Mouse (Mus musculus) heart, adult 11 months (tissue): ENCODE measurements at regions not wholly inside any gene's neighbourhood (a gene's known extent, or its start where the extent isn't known, plus 50 kb on each side); places are given as distances from the start of the nearest gene placed in this dataset.
"Not testable (repeated sequence)": the region's sequence is repeated elsewhere in the genome, so short reads cannot be mapped to it uniquely, and the experiment has no call there.

ENCODE experiments used
- DNase-seq: peaks from one replicate; pipeline ENCODE4 v3.0.0; 2022

DNA sequence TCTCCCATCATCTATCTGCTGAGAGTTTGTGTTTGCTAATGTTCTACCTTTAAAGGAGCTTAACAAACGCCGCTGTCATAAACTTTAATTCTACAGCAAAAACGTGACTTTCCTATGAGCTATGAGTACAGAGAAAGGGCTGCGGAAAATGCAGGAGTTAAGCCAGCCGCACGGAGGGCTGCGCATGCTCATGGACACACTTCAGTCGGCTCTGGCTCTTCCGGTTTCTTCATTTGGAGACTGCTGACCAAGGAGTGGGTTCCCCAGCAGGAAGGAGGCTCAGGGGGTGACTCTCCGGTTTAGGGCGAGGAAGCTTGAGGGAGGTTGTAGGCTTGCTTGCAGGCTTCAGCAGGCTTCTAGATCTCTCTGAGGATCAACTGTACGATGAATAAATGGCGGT, 59.3 kb downstream of the Sox2 start:
- DNase-seq: no peak

DNA sequence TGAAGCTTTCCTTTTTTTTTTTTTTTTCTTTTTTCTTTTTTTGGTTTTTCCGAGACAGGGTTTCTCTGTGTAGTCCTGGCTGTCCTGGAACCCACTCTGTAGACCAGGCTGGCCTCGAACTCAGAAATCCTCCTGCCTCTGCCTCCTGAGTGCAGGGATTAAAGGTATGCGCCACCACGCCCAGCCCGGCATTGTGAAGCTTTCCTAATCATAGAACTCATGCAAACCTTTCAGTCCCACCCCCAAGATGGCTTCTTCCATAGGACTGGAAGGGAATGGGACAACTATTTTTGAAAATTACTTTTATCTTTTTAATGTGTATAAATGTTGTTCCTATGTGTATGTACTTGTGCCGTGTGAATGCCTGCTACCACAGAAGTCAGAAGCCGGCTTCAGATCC, 61.9 kb downstream of the Sox2 start:
- not testable (repeated sequence) for DNase-seq

DNA sequence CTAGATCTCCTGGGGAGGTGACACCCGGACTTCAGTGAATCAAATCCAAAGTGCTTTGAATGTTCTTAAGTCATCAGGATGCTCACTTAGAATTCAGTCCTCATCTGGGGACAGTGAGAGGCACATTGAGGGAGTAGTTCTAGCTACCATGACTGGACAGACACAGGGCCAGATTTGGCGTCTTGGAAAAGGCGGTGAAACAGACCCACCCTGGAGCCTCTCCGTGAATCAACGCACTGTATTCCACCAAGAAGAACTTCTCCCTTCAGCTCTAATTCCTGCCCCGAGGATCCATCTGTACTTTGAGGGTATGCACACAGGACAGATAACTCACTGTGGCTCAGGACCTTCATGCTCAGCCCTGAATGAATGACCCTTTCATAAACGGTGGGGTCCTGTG, 72.3 kb downstream of the Sox2 start:
- no peak for DNase-seq

DNA sequence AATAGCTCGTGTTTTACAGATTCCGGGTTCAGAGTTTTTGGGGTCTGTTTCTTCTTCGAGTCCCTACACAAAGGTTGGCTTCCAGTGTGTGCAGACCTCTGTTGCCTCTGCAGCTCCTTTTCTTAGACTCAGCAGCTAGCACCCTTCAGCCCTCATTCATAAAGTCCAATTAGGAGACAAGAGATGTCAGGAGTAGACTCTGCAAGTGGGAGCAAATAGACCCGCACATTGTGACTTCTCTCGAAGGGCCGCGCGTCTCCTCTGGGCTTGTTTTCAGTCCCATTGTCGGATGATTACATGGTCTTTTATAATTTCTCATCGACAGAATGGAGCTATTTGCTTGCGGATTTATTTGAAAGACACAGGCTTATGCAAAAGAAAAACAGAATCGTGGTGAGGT, 76.8 kb downstream of the Sox2 start:
- DNase-seq: no peak

DNA sequence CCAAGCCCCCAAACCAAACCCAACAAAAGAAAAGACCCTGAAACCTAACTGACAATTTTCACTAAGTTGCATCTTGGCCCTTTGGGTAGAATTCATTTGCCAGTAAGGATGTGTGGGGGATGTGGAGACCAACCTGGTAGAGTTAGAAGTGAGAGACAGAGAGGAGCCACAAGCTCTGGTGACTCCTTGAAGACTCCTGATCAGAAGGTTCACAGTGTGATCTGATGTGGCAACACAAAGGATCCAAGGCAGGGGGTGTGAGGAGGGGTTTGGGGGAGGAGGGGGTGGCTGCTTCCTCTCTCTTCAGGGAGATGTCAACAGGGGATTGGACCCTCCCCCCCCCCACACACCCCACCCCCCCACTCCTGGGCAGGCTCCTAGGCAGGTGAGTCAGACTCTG, 78.1 kb downstream of the Sox2 start:
- DNase-seq: no peak

DNA sequence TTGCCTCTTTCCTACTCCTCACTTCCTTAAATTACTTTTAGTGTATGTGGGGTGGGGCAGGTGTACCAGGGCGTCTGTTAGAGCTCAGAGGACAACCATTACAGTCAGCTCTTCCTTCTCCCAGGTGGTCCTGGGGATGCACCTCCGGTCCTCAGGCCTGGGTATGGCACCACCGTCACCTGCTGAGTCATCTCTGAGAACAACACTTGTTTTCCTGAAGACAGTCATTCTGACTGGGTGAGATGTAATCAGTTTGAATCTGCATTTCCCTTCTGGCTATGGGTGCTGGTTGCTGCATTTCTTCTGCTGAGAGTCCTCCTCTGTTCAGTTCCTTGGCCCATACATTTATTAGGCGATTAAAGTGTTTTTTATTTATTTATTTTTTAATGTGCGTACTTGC, 84.8 kb downstream of the Sox2 start:
- no peak for DNase-seq

DNA sequence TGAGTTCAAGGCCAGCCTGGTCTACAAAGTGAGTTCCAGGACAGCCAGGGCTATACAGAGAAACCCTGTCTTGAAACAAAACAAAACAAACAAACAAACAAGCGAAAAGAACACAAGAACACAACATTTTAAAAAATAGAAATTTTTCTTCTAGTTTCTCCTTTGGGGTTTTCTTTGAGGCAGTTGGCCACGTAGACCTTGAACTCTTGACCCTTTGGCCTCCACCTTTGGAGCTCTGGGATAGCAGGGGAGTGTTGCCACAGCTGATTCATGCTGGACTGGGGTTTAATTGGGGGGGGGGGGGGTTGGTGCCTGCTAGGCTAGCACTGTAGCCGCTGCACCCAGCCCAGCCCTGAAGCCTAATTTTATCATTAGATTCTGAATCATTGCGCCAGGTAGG, 87.8 kb downstream of the Sox2 start:
- no peak for DNase-seq

DNA sequence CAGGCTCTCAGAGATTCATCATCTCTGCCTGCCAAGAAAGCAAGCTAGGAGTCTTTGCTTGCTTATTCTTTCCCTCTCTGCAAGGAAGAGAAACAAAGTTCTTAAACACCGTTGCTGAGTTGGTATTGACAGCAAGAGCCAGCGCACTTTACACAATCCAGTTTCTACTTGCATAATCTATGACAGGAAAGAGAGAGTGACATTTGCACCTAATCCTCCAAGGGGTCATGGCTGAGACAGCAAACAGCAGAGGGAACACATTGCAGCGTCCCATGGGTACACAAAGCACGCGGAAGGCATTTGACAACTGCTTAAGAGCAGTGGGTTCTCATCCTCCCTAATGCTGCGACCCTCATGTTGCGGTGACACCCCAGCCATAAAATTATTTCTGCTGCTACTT, 88.7 kb downstream of the Sox2 start:
- DNase-seq: no peak

DNA sequence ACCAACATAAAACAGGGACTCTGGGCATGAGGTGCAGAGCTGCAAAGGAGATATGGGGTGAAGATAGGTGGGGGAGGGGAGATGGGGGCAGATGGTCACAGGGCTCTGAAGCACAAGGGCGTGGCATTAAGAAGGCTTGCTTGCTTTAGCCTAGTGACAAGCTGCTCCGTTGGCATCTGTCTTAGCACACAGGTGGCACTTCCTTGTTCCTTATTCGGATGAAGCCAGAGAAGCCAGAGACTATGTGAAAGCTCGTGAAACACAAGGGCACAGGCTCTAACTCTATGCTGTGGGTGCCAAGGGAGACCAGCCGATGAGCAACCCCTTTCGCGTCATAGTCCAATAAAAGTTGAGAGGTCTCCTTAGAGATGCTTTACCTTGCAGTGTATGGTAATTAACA, 89.5 kb downstream of the Sox2 start:
- no peak for DNase-seq

DNA sequence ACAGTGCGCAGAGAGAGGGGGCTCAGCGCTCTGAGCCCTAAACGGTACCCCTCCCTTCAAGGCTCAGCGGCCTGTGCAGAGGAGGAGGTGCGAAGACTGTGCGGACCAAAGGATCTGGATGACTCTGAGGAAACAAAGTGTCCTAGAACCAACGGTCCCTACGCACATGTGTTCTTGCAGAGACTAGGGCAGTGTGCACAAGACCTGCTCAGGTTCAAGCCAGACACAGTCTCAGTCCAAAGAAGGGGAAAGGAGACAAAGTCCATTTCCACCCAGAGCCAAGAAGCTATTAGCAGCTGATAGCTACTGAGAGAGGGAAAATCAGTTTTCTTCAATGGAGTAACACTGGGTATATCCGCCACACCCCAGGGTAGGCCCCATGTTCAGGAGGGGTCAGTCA, 89.9 kb downstream of the Sox2 start:
- no peak for DNase-seq

DNA sequence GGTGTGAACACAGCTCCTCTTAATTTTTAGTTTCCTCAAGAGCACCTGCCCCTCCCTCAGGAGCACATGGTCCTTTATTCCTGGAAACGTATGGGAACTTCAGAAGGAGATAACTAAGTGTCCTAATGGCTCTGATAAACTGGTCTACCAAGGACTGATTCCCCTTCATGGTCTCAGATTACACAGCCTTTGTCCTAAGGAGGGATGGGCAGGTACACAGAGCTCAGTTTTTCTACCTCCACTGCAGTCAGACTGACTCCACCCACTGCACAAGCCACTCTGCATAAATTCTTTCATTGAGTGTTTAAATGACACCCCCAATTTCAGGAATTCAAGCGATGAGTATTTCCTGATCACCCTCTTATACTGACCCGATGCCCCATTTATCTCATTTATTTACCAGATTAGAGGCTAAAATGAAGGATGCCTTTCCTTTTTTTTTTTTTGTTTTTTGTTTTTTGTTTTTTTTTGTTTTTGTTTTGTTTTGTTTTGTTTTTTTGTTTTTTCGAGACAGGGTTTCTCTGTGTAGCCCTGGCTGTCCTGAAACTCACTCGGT, 95.1 kb downstream of the Sox2 start:
- no peak for DNase-seq

DNA sequence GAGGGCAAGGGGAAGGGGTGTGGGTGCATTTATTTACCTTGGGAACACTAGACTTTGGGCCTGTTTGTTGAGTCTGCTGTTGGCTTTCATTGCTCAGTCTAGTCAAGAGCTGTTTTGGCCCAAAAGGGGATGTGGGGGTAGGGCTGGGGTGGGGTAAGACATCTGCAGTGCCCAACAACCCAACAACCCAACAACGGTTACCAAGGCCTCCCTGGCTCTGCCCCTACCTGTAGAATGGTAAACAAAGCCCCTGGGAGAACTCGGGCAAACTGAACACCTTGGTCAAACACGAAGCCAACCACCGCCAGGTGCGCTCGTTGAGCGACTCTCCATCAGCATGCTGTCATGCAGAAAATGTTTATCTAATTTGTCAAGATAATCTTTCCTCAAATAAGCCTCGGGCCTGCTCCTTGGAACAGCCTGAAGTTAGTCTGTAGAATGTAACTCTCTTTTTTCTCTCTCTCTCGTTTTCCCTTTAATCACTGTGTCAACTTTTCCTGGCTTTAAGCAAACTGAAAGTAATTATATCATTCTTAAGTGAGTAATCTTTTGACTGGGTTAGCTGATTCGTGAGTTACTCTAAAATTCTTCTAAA, 97.4 kb downstream of the Sox2 start:
- no peak for DNase-seq

DNA sequence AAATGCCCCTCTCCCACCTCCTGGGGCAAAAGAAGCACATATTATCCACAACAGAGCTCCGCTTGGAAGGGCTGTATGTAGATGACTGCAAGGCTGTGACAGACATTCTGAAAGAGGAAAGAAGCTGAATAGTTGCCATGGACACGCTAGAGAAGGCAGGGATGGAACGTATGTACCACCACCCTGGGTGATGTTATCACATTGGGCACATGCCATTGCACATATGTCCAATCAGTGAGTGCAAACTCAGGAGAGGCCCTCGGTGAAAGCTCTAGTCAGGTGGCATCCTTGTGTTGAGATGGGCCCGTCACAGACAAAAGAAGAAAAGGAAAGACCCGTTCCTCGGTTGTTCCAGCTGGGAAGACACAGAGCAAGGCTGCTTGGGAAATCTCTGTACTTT, 99.8 kb downstream of the Sox2 start:
- DNase-seq: no peak

DNA sequence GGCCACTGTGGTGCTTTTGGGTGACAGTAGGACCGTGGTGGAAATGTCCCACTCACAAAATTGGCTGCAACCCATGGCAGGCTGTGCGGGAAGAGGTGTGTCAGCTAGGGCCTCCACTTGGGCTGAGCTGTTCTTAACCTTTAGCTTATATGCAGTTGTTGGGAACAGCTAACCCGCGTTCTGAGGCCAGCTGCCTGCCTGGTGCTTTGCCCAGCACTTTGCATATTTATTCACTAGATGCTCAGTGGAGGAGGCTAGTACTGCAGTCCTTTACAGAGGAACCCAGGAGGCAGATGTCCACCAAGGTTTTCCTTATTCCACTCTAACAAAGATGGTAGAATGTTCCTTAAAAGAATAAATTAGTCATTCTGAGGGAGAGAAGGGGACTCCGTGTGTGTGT, 101.3 kb downstream of the Sox2 start:
- no peak for DNase-seq

DNA sequence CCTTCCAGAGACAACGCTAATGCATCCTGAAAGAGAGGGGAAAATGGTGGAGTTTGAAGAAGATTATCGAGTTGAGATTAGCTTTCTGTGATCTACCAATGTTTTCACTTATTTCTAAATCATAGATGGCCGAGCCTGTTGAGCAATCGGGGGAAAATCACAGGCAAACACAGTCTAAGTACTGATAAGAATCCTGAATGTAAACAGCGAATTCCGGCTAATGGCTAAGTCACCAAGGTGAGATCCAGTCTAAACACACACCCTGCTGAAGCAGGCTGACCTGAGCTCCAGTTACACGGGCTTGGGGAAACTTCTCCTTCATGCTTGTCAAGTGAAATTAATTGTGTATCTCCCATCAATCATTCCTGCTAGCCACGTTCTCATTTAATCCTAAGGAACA, 103.4 kb downstream of the Sox2 start:
- no peak for DNase-seq

DNA sequence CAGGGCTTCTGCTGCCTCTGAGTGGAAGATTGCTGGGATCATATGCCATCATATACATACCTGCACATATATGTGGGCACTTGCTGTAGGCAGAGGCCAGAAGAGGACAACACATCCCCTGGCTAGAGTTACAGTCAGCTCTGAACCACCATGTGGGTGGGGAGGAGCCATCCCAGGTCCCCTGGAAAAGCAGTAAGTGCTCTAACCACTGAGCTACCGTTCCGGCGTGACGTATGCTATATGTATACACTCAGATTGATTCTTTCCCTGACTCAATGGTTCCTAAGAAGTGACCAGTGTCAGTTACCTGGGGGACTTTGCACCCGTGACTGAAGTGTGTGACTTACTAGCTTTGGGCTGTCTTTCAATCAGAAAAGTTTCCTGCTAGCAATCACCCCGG, 104.6 kb downstream of the Sox2 start:
- DNase-seq: no peak

DNA sequence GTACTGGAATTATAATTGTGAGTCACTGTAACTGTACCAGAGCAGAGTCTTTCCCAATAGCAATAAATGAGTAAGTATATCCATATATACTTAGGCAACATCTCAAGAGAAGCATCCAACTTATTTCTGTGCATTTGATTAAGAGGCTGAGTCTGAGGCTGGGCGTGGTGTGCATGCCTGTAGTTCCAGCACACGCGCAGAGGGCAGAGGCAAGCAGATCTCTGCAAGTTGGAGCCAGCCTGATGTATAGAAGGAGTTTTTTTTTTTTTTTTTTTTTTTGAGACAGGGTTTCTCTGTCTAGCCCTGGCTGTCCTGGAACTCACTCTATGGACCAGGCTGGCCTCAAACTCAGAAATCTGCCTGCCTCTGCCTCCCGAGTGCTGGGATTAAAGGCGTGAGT, 105.1 kb downstream of the Sox2 start:
- DNase-seq: not testable (repeated sequence)

DNA sequence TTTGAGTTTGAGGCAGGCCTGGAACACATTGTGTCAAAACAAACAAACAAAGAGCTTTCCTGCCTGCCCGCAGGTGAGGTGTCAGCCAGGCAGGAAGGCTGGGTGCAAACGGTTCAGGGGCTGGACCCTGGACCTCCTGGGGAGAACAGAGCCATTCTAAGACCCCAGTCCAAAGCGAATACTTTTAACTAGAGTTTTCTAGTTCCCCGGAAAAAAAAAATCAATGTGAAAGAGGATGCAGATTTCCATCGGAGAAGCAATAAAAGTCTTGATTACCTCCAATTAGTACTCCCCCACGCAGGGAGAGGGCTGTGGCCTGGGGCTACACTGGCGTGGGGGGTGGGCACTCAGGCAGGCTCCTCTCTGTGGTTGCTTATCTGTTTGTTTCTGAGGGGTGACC, 106.4 kb downstream of the Sox2 start:
- DNase-seq: no peak

DNA sequence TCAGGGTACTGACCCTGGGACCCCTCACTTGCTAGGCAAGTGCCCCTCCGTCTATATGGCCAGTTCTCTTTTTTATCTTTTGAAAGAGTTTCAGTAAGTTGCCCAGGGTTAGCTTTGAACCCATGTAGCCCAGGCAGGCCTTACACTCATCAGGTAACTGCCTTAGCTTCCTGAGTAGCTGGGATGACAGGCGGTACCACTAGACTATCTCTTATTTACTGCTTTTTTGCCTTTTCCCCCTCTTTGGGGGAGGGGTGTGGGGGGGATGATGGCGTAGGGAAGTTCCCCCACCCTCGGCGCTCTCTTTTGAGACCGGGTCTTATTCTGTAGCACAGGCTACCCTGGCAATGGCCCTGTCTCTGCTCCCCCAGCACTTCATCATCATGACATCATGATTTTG, 106.9 kb downstream of the Sox2 start:
- DNase-seq: no peak

DNA sequence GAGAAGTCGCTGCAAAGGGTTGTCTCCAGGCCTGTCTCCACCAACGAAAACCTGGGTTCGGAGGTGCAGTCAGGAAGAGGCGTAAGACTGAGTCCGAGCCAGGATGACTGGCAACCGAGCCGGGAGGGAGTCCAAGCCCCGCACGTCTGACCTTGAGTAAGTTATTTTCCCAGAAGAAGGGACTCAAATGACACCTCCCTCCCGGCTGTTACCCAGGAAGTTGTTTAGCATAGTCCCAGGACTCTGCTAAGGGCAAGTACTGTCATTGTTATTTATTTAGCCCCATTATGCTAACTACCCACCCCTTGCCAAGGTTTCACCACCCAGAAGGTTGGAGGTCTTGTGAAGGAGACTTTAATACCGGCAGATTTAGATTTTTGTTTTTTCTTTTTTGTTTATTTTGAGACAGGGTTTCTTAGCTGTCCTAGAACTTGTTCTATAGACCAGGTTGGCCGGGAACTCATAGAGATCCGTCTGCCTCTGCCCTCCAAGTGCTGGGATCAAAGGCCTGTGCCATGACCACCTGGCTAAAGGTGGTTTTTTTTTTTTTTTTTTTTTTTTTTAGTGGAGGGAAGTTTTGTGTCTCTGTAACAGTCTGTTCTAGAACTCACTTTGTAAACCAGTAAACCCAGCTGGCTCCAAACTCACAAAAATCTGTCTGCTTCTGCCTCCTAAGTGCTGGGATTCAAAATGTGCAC, 107.8 kb downstream of the Sox2 start:
- DNase-seq: no peak

DNA sequence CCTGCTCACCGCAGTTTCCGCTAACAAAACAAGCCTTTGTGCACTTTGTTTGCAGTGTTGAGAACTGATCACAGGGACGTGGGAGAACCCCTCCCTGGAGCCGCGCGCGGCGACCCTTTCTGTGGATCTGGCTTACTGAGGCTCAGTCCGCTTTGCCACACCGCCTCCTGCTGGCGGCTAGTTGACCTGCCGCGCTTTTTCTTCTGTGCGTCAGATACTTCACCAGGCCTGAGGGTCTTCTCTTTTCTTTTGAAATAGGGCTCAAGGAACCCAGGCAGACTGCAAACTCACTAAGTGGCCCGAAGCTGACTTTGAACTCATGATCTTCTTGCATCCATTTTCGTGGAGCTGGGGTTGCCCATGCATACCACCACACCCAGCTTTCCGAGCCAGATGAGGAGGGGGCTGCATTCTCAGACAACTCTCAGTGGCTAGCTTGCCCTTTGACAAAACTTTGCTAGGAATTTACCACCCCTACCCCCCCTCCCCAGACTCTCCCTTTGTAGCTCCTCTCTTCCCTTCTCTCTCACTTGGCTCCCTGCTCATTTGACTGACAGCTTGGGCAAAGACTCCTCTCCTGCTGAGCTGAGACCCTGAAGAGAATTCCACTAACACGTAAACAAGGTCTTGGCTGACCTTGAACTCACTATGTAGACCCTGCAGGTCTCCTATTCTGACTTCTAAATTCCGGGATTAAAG, 109.9 kb downstream of the Sox2 start:
- DNase-seq: no peak

DNA sequence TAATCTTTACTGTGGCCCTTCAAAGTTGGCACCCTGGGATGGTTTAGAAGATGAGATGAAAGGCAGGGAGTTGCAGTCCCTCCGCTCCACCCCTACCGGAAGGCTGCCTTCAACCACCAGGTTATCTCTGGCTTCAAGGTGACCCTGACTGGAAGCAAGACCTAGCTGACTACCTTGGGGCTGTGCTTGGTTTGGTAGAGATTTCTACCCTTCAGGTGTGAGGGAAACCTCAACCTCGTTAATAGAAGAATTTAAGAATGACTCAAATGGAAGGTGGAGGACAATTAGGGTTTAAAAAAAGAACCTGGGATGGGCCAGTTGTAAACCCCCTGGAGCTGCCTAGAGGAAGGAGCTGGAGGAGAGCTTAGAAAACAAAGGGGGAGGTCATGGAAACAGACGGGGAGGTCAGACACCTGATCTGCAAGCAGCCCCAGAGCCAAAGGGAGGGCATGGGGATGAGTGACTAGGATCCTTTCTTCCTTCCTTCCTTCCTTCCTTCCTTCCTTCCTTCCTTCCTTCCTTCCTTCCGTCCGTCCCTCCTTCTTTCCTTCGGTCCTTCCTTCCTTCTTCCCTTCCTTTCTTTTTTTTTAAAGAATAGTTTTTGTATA, 111.1 kb downstream of the Sox2 start:
- DNase-seq: no peak

DNA sequence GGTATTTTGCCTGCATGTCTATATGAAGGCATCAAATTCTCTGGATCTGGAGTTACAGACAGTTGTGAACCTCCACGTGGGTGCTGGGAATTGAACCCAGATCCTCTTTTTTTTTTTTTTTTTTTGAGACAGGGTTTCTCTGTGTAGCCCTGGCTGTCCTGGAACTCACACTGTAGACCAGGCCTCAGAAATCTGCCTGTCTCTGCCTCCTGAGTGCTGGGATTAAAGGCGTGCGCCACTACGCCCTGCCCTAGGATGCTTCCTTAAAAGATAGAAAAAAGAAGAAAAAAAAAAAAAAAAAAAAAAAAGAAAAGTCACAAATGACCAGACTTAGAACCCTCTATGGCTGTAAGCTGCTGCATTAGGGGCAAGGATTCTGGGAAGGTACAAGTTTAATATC, 111.6 kb downstream of the Sox2 start:
- no peak for DNase-seq

DNA sequence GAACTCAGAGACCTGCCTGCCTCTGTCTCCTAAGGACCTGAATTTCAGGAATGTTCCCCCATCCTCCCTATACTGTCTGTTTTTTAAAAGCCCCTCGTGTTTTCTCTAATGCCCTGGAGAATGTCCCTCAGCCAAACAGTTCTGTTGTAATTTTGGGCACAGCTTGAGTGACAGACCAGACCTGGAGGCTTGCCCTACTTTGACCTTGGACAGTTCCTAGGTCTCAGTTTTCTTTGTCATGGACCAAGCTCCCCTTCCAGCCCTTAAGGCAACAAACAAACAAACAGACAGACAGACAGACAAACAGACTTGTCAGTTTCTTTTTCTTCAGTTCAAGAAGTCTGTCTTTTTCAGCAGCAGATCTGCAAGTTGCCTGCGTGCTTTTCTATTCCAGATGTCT, 114.4 kb downstream of the Sox2 start:
- DNase-seq: no peak
